Mouse (Mus musculus) kidney, embryonic 15.5 days (tissue): ENCODE data around the gene Evpl. TPM values are rescaled to one million over a fixed set of nuclear protein-coding genes. Genes with fewer than 3 reads are reported as not detected.
"Not testable (repeated sequence)": the region's sequence is repeated elsewhere in the genome, so short reads cannot be mapped to it uniquely, and the experiment has no call there.

ENCODE experiments used
- ATAC-seq: fragments of 200-750 bp; cut with Nextera tagmentation; replicated peaks from 2 replicates; pipeline ENCODE4 v1.8.0; 2017; ENCODE audit warnings: moderate TSS enrichment; ENCODE audit not compliant: low FRiP score
- H3K27ac ChIP-seq: fragments of 300-500 bp; sonication (generic); 2 replicates; pipeline ENCODE4 v1.5.1; 2015; ENCODE audit warnings: mild to moderate bottlenecking, inconsistent platforms
- H3K27me3 ChIP-seq: fragments of 300-500 bp; sonication (generic); 2 replicates; pipeline ENCODE4 v1.6.1; 2015; ENCODE audit warnings: inconsistent platforms
- H3K36me3 ChIP-seq: fragments of 300-500 bp; sonication (generic); 2 replicates; pipeline ENCODE4 v1.6.1; 2015; ENCODE audit warnings: inconsistent platforms
- H3K4me1 ChIP-seq: fragments of 300-500 bp; sonication (generic); 2 replicates; pipeline ENCODE4 v1.6.1; 2015; ENCODE audit warnings: inconsistent platforms
- H3K4me2 ChIP-seq: fragments of 300-500 bp; sonication (generic); 2 replicates; pipeline ENCODE4 v1.6.1; 2015; ENCODE audit warnings: moderate library complexity, mild to moderate bottlenecking, inconsistent platforms
- H3K4me3 ChIP-seq: fragments of 300-500 bp; sonication (generic); replicated peaks from 2 replicates; pipeline ENCODE4 v1.5.1; 2015; ENCODE audit warnings: mild to moderate bottlenecking, inconsistent platforms
- H3K9ac ChIP-seq: fragments of 300-500 bp; sonication (generic); 2 replicates; pipeline ENCODE4 v1.6.1; 2015; ENCODE audit warnings: mild to moderate bottlenecking, inconsistent platforms
- H3K9me3 ChIP-seq: fragments of 300-500 bp; sonication (generic); replicated peaks from 2 replicates; pipeline ENCODE4 v1.6.1; 2016; ENCODE audit warnings: inconsistent platforms
- WGBS: fragments of 180-500 bp; shearing (Covaris S2); methylation state at CpG from one replicate; pipeline ENCODE4 v1.1.7; 2015; ENCODE audit warnings: mixed read lengths; 5-methylcytosine and 5-hydroxymethylcytosine counted together
- polyA plus RNA-seq: library from polyadenylated mRNA; unstranded; fragments of >200 nt; fragmentation: Nextera tagmentation; extraction: Ambion mirVana; gene quantifications from 2 replicates; pipeline ENCODE4 v1.2.1, GENCODE M21; 2015

The Evpl gene
- polyA plus RNA-seq: 2.8 and 2.9 TPM in 2 replicates

DNA sequence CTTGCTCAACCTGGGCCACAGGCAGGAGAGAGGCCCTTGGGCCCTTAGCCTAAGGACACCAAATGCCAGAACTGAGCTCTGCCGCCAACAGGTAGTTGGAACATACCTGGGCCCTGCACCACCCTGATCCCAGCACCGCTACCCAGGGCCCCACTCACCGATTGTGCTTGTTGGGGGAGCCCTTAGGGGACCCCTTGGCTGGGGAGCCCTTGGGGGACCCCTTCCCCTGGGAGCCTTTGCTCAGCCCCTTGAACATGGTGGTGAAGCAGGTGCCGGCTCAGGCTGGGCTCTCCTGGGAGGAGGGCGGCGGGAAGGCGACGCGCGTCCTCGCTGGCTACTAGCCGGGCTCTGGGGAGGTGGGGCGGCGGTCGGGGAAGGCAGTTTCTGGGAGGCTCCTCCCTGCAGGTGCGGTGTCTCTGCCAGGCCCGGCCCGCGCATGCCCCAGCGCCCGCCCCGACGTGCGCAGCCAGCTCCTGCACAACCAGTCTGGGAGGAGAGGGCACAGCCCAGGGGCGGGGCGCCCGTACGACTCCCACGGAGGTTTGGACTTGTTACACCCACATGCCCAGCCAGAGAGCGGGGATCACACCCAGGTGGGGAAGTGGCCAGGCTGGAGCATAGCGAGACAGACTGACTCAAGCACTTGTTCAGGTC lies at the start of gene Evpl:
Evpl (minus strand) TSS at position 336 of the 654 bp plus-strand sequence.
- peak within 1 kb of the TSS; percentile 32 for H3K9ac ChIP-seq
- peaks cover 25% of the 10 kb centered on the region for H3K27me3 ChIP-seq
- peak; percentile 80 for ATAC-seq
- peak within 1 kb of the TSS; percentile 37 for H3K4me3 ChIP-seq
- H3K4me2 ChIP-seq: peak within 1 kb of the TSS; percentile 60
- H3K9me3 ChIP-seq: no peaks in the 10 kb centered on the region
- peaks cover 43% of the 10 kb centered on the region for H3K4me1 ChIP-seq
- H3K27ac ChIP-seq: peak within 1 kb of the TSS; percentile 70
- whole genome bisulfite sequencing: 15% methylated on average over 31 of the region's 31 CpGs
- H3K36me3 ChIP-seq: no peaks in the 10 kb centered on the region

DNA sequence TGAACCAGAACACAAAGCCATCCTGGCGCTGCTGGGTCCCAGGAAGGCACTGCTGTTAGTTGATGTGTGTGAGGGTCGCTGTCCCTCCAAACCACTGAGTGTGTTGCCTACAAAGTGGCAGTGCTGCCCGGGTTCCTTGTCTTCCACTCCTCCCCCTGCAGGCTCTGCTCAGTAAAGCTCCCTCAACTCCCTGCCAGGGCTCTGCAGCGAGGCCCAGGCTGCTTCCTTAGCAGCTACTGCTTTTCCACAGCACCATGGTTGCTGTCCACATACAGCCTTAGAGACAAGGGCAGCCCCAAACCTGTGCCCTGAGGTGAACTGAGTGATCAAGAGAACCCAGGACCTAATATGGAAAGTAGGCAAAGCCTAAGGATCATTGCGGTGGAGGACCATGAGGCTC lies 49.5 kb upstream of the Evpl start:
- no peak overlapping the region for H3K27ac ChIP-seq
- ATAC-seq: no peak
- WGBS: 85% methylated on average over 5 of the region's 5 CpGs
- H3K4me2 ChIP-seq: no peak overlapping the region
- no peak overlapping the region for H3K4me3 ChIP-seq
- H3K27me3 ChIP-seq: peaks cover 40% of the 10 kb centered on the region
- peaks cover 21% of the 10 kb centered on the region for H3K4me1 ChIP-seq
- H3K9me3 ChIP-seq: peaks cover 4% of the 10 kb centered on the region; the same call in 1 of the 2 replicates
- H3K9ac ChIP-seq: no peak overlapping the region
- peaks cover 47% of the 10 kb centered on the region for H3K36me3 ChIP-seq

- Histone ChIP-seq H3K27me3 (peaks cover 56% of the 10 kb centered on the region), H3K4me3 (no peak overlapping the region), H3K9ac (no peak overlapping the region), H3K4me2 (no peak overlapping the region), H3K27ac (peak overlapping the region; percentile 45; the same call in 1 of the 2 replicates), H3K36me3 (peaks cover 32% of the 10 kb centered on the region), H3K4me1 (peaks cover 35% of the 10 kb centered on the region), H3K9me3 (peaks cover 4% of the 10 kb centered on the region; the same call in 1 of the 2 replicates)
- peak; percentile 69 for ATAC-seq
- 34% methylated on average over 7 of the region's 7 CpGs for WGBS
Observed at GRCm38 (mm10) chr11:116285770-116286191, 47.9 kb upstream of the Evpl start.

- Histone ChIP-seq H3K27me3 (peaks cover 68% of the 10 kb centered on the region), H3K36me3 (peaks cover 14% of the 10 kb centered on the region), H3K27ac (no peak overlapping the region), H3K9me3 (peaks cover 4% of the 10 kb centered on the region; the same call in 1 of the 2 replicates), H3K4me2 (no peak overlapping the region), H3K4me3 (no peak overlapping the region), H3K4me1 (peaks cover 35% of the 10 kb centered on the region), H3K9ac (no peak overlapping the region)
- no peak for ATAC-seq
- WGBS: 33% methylated on average over 6 of the region's 6 CpGs
Observed at GRCm38 (mm10) chr11:116283982-116284381, 46.1 kb upstream of the Evpl start.

DNA sequence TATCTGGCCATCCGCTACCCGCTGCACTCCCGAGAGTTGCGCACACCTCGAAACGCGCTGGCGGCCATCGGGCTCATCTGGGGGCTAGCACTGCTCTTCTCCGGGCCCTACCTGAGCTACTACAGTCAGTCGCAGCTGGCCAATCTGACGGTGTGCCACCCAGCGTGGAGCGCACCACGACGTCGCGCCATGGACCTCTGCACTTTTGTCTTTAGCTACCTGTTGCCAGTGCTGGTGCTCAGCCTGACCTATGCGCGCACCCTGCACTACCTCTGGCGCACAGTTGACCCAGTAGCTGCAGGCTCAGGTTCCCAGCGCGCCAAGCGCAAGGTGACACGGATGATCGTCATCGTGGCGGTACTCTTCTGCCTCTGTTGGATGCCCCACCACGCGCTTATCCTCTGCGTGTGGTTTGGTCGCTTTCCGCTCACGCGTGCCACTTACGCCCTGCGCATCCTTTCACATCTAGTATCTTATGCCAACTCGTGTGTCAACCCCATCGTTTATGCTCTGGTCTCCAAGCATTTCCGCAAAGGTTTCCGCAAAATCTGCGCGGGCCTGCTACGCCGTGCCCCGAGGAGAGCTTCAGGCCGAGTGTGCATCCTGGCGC lies 45.1 kb upstream of the Evpl start:
- no peak overlapping the region for H3K9ac ChIP-seq
- peak overlapping the region; percentile 5 for H3K4me3 ChIP-seq
- H3K4me2 ChIP-seq: peak overlapping the region; percentile 27
- H3K36me3 ChIP-seq: peaks cover 4% of the 10 kb centered on the region
- peaks cover 35% of the 10 kb centered on the region for H3K4me1 ChIP-seq
- H3K9me3 ChIP-seq: peaks cover 4% of the 10 kb centered on the region; the same call in 1 of the 2 replicates
- no peak overlapping the region for H3K27ac ChIP-seq
- peaks cover 68% of the 10 kb centered on the region for H3K27me3 ChIP-seq
- 7% methylated on average over 48 of the region's 48 CpGs for WGBS
- ATAC-seq: no peak

- ATAC-seq: no peak
- Histone ChIP-seq H3K9ac (no peak overlapping the region), H3K9me3 (peaks cover 4% of the 10 kb centered on the region; the same call in 1 of the 2 replicates), H3K36me3 (no peaks in the 10 kb centered on the region), H3K4me3 (peak overlapping the region; percentile 38), H3K27me3 (peaks cover 68% of the 10 kb centered on the region), H3K4me2 (peak overlapping the region; percentile 62), H3K27ac (no peak overlapping the region), H3K4me1 (peaks cover 35% of the 10 kb centered on the region)
- 3% methylated on average over 11 of the region's 11 CpGs for WGBS
Observed at GRCm38 (mm10) chr11:116282089-116282488, 44.2 kb upstream of the Evpl start.

DNA sequence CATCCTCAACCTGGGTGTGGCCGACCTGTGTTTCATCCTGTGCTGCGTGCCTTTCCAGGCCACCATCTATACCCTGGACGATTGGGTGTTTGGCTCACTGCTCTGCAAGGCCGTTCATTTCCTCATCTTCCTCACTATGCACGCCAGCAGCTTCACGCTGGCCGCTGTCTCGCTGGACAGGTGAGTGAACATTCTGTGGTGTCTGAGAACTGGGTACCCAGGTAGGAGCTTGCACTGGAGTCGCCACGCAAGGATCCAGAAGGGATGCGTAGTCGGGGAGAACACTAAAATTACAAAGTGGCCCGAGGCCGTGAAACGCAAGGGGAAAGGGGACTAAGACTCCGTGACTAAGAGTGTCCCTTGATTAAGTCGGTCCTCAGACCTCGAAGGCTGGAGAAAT lies 43.8 kb upstream of the Evpl start:
- no peak for ATAC-seq
- no peaks in the 10 kb centered on the region for H3K36me3 ChIP-seq
- peak overlapping the region; percentile 62 for H3K4me2 ChIP-seq
- no peak overlapping the region for H3K27ac ChIP-seq
- peaks cover 35% of the 10 kb centered on the region for H3K4me1 ChIP-seq
- H3K4me3 ChIP-seq: peak overlapping the region; percentile 38
- H3K9me3 ChIP-seq: peaks cover 4% of the 10 kb centered on the region; the same call in 1 of the 2 replicates
- 2% methylated on average over 18 of the region's 18 CpGs for WGBS
- peak overlapping the region; percentile 25 for H3K9ac ChIP-seq
- peaks cover 68% of the 10 kb centered on the region for H3K27me3 ChIP-seq

GRCm38 (mm10) chr11:116280751-116281663 lies 43.1 kb upstream of the Evpl start, which contains the start of gene Galr2:
Gene Galr2, plus strand, starts transcription at chr11:116280939.
- WGBS: 7% methylated on average over 48 of the region's 48 CpGs
- no peak for ATAC-seq
- Histone ChIP-seq H3K4me3 (peak within 1 kb of the TSS; percentile 38), H3K36me3 (no peaks in the 10 kb centered on the region), H3K9me3 (peaks cover 4% of the 10 kb centered on the region; the same call in 1 of the 2 replicates), H3K9ac (peak within 1 kb of the TSS; percentile 25), H3K27ac (no peak within 1 kb of the TSS), H3K4me2 (peak within 1 kb of the TSS; percentile 62), H3K27me3 (peaks cover 65% of the 10 kb centered on the region), H3K4me1 (peaks cover 33% of the 10 kb centered on the region)

- not testable (repeated sequence) for H3K4me3 ChIP-seq, ATAC-seq, H3K27ac ChIP-seq, H3K9me3 ChIP-seq, H3K36me3 ChIP-seq, H3K4me2 ChIP-seq, H3K9ac ChIP-seq
- Histone ChIP-seq H3K4me1 (peaks cover 29% of the 10 kb centered on the region), H3K27me3 (peaks cover 26% of the 10 kb centered on the region)
- WGBS: 87% methylated on average over 1 of the region's 1 CpGs
Observed at GRCm38 (mm10) chr11:116277184-116277583, 39.3 kb upstream of the Evpl start.

DNA sequence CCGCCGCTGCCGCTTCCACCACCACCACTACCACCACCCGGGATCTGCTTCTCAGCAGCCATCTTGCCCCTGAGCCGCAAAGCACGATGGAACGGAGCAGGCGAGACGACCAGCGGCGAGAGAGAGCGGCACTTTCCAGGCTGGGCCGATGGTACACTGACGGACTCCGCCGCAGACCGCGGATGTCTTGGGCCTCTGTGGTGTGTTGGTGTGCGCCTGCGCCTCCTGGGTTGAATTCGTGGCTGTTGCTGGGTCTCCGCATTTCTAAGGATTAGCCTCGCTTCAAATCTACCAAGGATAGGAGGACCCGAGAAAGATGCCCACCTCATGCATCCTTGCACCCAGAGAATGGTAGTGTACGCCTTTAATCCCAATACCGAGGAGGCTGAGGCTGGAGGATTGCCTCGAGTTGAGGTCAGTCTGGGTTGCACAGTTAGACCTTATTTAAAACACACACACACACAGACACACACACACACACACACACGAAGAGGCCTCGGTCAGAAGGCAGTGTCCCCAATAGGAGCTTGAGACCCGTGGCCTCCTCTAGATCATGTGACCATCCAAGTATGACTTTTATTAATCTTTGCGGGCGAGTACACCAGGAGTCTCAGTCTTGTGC lies 36.3 kb upstream of the Evpl start, which contains the start of gene Srp68:
Srp68 (minus strand) TSS at position 173 of the 622 bp plus-strand sequence.
- WGBS: 2% methylated on average over 32 of the region's 32 CpGs

DNA sequence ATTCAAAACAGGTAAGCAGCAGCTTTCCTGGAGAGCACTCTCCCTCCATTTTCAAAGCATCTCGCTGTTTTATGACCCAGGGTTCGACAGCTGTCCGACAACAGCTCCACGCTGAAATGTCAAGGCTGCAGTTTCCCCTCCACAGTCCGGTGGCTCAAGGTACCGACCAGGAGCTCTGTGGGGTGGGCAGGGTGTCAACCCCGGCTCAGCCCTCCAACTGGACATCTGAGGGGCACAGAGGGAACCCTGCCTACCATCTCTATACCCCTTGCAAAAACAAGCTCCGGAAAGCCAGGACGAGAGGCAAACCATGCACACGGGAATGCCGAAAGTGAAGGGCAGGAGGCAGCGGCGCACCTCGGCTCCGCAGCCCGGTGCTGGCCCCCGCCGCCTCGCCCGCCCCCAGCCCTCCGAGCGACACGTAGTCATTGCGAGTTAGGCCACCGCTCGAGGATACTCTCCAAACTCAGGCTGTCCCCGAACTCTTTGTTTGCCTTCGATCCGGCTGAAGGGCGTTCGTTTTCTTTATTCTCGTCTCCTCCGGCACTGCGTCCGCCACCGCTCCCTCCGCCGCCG lies 35.7 kb upstream of the Evpl start:
- WGBS: under 1% methylated on average over 38 of the region's 39 CpGs
- H3K4me3 ChIP-seq: peak overlapping the region; percentile 96
- peaks cover 37% of the 10 kb centered on the region for H3K36me3 ChIP-seq
- H3K9me3 ChIP-seq: no peaks in the 10 kb centered on the region
- H3K27me3 ChIP-seq: no peaks in the 10 kb centered on the region
- H3K4me1 ChIP-seq: peaks cover 23% of the 10 kb centered on the region
- H3K4me2 ChIP-seq: peak overlapping the region; percentile 83
- H3K9ac ChIP-seq: peak overlapping the region; percentile 96
- peak; percentile 57 for ATAC-seq
- H3K27ac ChIP-seq: peak overlapping the region; percentile 89

More for the DNA sequence above, 36.3 kb upstream of the Evpl start, which contains the start of gene Srp68:
- ATAC-seq: peak; percentile 97
- no peaks in the 10 kb centered on the region; the same call in 1 of the 2 replicates for H3K27me3 ChIP-seq
- H3K9me3 ChIP-seq: no peaks in the 10 kb centered on the region
- peak within 1 kb of the TSS; percentile 89 for H3K27ac ChIP-seq
- peaks cover 31% of the 10 kb centered on the region for H3K36me3 ChIP-seq
- peak within 1 kb of the TSS; percentile 83 for H3K4me2 ChIP-seq
- H3K4me3 ChIP-seq: peak within 1 kb of the TSS; percentile 96
- peaks cover 23% of the 10 kb centered on the region for H3K4me1 ChIP-seq
- peak within 1 kb of the TSS; percentile 96 for H3K9ac ChIP-seq
